Mouse (Mus musculus) testis, adult 2 months (tissue): ENCODE results near the gene Vmn1r185. TPM values are rescaled to one million over a fixed set of nuclear protein-coding genes. Genes with fewer than 3 reads are reported as not detected.
"Not testable (repeated sequence)": the region's sequence is repeated elsewhere in the genome, so short reads cannot be mapped to it uniquely, and the experiment has no call there.

ENCODE experiments used
- H3K27ac ChIP-seq: fragments of 200-500 bp; 2 replicates; pipeline ENCODE4 v1.5.1; 2012; ENCODE audit warnings: low read depth, low read length; ENCODE audit not compliant: control insufficient read depth, insufficient read depth
- H3K27me3 ChIP-seq: fragments of 200-500 bp; 2 replicates; pipeline ENCODE4 v1.6.1; 2012; ENCODE audit warnings: mild to moderate bottlenecking, low read length, moderate library complexity; ENCODE audit not compliant: control insufficient read depth, insufficient read depth
- H3K36me3 ChIP-seq: fragments of 200-500 bp; 2 replicates; pipeline ENCODE4 v1.6.1; 2012; ENCODE audit warnings: mild to moderate bottlenecking, low read length; ENCODE audit not compliant: control insufficient read depth, insufficient read depth
- H3K4me1 ChIP-seq: fragments of 200-500 bp; 2 replicates; pipeline ENCODE4 v1.6.1; 2012; ENCODE audit warnings: low read length; ENCODE audit not compliant: control insufficient read depth, insufficient read depth
- H3K4me3 ChIP-seq: fragments of 200-500 bp; 2 replicates; pipeline ENCODE4 v1.5.1; 2012; ENCODE audit warnings: low read depth, mild to moderate bottlenecking, low read length, moderate library complexity, mixed read lengths; ENCODE audit not compliant: control insufficient read depth
- CTCF ChIP-seq: fragments of 200-500 bp; IDR thresholded peaks from 2 replicates; pipeline ENCODE4 v1.5.1; 2012; ENCODE audit warnings: low read depth, mild to moderate bottlenecking, inconsistent platforms, low read length, moderate library complexity; ENCODE audit not compliant: control insufficient read depth, insufficient read depth, insufficient replicate concordance
- POLR2A ChIP-seq: fragments of 200-500 bp; IDR thresholded peaks from 2 replicates; pipeline ENCODE4 v1.6.1; 2012; ENCODE audit warnings: low read depth, mild to moderate bottlenecking, inconsistent platforms, low read length, moderate library complexity; ENCODE audit not compliant: control insufficient read depth
- polyA plus RNA-seq: library from polyadenylated mRNA; depleted of rRNA; stranded (reverse); fragments of >200 nt; gene quantifications from 2 replicates; pipeline ENCODE4 v1.2.3, GENCODE M21; 2012; rRNA removed

Gene Vmn1r185
- polyA plus RNA-seq = 0.04 and 0.09 TPM in 2 replicates

DNA sequence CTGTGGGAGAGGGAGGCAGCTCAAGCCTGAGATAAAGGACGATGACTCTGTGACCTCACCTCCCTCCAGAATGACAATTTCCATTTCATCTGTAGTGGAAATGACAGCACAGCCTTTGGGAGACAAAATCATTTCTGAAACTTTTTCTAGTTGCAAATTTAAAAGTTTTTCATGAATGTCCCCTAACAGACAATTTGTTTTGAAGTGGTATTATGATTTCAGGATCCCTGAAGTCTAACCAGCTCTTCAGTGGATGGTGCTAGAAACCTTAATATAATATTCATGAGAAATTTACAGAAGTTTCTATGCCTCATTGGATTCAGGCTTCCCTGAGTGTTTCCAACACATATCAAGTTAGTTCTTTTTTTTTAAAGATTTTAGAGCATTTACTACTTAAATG lies at the start of gene Vmn1r185:
Gene Vmn1r185, minus strand, starts transcription at position 101 of the 400 bp plus-strand sequence.
- not testable (repeated sequence) for H3K27me3 ChIP-seq, H3K36me3 ChIP-seq, H3K27ac ChIP-seq, H3K4me1 ChIP-seq, H3K4me3 ChIP-seq

- not testable (repeated sequence) for H3K4me3 ChIP-seq, H3K27me3 ChIP-seq, H3K4me1 ChIP-seq, H3K27ac ChIP-seq, H3K36me3 ChIP-seq
These were observed 49.2 kb upstream of the Vmn1r185 start for GRCm38 (mm10) chr7:26667466-26667865.

- no peak overlapping the region for H3K27ac ChIP-seq
- TF ChIP-seq CTCF (no peak), POLR2A (no peak)
- H3K36me3 ChIP-seq = no peaks in the 10 kb centered on the region
- H3K4me3 ChIP-seq = no peak overlapping the region
- H3K27me3 ChIP-seq = no peaks in the 10 kb centered on the region
- no peaks in the 10 kb centered on the region for H3K4me1 ChIP-seq
These were observed 47.7 kb upstream of the Vmn1r185 start for GRCm38 (mm10) chr7:26666011-26666410.

DNA sequence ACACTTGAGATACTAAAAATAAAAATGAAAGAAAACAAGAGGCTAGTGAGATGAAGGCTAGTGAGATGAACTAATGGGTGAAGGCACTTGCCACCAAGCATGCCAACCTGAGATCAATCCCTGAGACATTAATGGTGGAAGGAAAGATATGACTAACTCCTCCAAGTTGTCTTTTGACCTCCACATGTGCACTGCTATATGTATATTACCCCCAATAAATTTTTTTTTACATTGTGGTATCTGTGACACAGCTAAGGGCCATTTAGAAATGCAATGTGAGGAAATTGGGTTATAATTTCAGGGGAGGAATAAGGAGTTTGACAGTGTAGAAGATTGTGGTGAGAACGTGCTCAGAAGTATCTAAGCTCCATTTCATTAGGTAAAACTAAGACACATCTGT lies 28.5 kb downstream of the Vmn1r185 start:
- Histone ChIP-seq H3K4me1 (no peaks in the 10 kb centered on the region), H3K4me3 (no peak overlapping the region), H3K36me3 (no peaks in the 10 kb centered on the region), H3K27ac (no peak overlapping the region), H3K27me3 (no peaks in the 10 kb centered on the region)
- TF ChIP-seq POLR2A = no peak
- no peak for TF ChIP-seq CTCF

- TF ChIP-seq CTCF (no peak), POLR2A (no peak)
- no peak overlapping the region for H3K4me3 ChIP-seq
- no peak overlapping the region for H3K27ac ChIP-seq
- no peaks in the 10 kb centered on the region for H3K27me3 ChIP-seq
- H3K36me3 ChIP-seq = no peaks in the 10 kb centered on the region
- no peaks in the 10 kb centered on the region for H3K4me1 ChIP-seq
These were observed 29.2 kb downstream of the Vmn1r185 start for GRCm38 (mm10) chr7:26589077-26589476.

Other genes with a start within 250 kb of the Vmn1r185 start
- gene Nlrp9c, start 214.8 kb downstream of the Vmn1r185 start, polyA plus RNA-seq = not detected in 2 replicates
- gene Nlrp4a, start 183.4 kb downstream of the Vmn1r185 start, polyA plus RNA-seq = 0.02 TPM in 1 of 2 replicates, not detected in the other
- gene Nlrp9a, start 83.4 kb downstream of the Vmn1r185 start, polyA plus RNA-seq = not detected in 2 replicates
- gene Cyp2b23, start 68.0 kb upstream of the Vmn1r185 start, polyA plus RNA-seq = 0.22 and 0.34 TPM in 2 replicates
- 1.3 and 1.5 TPM in 2 replicates for gene Cyp2b19, start 138.7 kb upstream of the Vmn1r185 start, polyA plus RNA-seq
- gene Cyp2g1, start 190.4 kb upstream of the Vmn1r185 start, polyA plus RNA-seq = not detected in 2 replicates
- 0.09 TPM in 1 of 2 replicates, not detected in the other for gene Cyp2a5, start 216.8 kb upstream of the Vmn1r185 start, polyA plus RNA-seq